In the genomic region with DNA sequence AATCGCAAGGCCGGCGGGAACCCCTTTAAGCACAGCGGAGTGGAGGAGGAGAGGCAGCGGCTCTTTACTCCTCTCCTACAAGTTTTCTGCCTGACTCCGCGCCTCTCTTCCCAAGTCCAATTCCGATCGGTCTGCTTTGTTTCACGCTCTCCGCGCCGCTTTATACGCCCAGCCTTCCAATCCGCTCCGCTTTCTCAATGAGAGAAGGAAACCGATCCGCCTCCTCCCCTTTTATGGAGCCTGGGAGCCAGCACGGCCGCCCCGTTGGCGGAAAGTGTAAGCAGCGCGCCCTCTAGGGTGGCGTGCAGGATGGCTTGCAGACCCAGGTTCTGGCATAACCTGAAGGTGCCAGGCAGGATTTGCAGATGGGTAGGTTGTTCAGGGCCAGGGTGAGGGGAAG, we compare ENCODE assay signal across 8 mouse cellular contexts. TPM values are rescaled to one million over a fixed set of nuclear protein-coding genes. Genes with fewer than 3 reads are reported as not detected.
DNase-seq lines count a peak whose midpoint lies in the region; ATAC-seq and TF ChIP-seq lines count a peak whose summit lies in the region.

Gene Rnd3 (minus strand): TSS at position 137 of the 400 bp plus-strand sequence.

- peak; percentile 91 for TF ChIP-seq CTCF in kidney, adult 2 months (conservative IDR thresholded peaks at IDR 0.05; ENCODE audit: insufficient read depth, insufficient read length, low read depth, low read length)
- peak; percentile 83 for TF ChIP-seq CTCF in small intestine, adult 2 months (IDR thresholded peaks at IDR 0.05; ENCODE audit: extremely low read depth, insufficient read length, insufficient replicate concordance, low read depth, low read length)

- peak; percentile 98 for TF ChIP-seq POLR2A in kidney, adult 2 months (IDR thresholded peaks at IDR 0.05; ENCODE audit: low read depth, low read length)
- TF ChIP-seq POLR2A in small intestine, adult 2 months (IDR thresholded peaks at IDR 0.05; ENCODE audit: low read depth, low read length) = peak; percentile 99

- DNase-seq in adrenal gland, postnatal 25 days = peak; percentile 96
- peak; percentile 96 for DNase-seq in embryonic facial prominence, embryonic 10.5 days (ENCODE audit: low spot score)
- peak; percentile 100 for DNase-seq in heart, adult 11 months
- peak; percentile 98 for DNase-seq in kidney, adult 2 months
- peak; percentile 98 for DNase-seq in limb, embryonic 11.5 days (ENCODE audit: low spot score)

- peak within 1 kb of the TSS; percentile 94 for H3K9ac ChIP-seq in limb, embryonic 11.5 days (ENCODE audit: low read length)
- H3K9ac ChIP-seq in midbrain, embryonic 13.5 days (replicated peaks) = peak within 1 kb of the TSS; percentile 98

- under 1% methylated on average over 25 of the region's 25 CpGs for WGBS in embryonic facial prominence, embryonic 10.5 days
- under 1% methylated on average over 25 of the region's 25 CpGs for WGBS in kidney, adult 2 months
- under 1% methylated on average over 25 of the region's 25 CpGs for WGBS in limb, embryonic 11.5 days
- WGBS in midbrain, embryonic 13.5 days = under 1% methylated on average over 25 of the region's 25 CpGs
- WGBS in small intestine, adult 2 months = under 1% methylated on average over 25 of the region's 25 CpGs

- peak within 1 kb of the TSS; percentile 97 for H3K27ac ChIP-seq in embryonic facial prominence, embryonic 10.5 days (replicated peaks)
- H3K27ac ChIP-seq in kidney, adult 2 months (ENCODE audit: insufficient read depth, low read depth, low read length) = peak within 1 kb of the TSS; percentile 69
- peak within 1 kb of the TSS; percentile 74 for H3K27ac ChIP-seq in limb, embryonic 11.5 days (replicated peaks; ENCODE audit: low read depth, low read length)
- H3K27ac ChIP-seq in midbrain, embryonic 13.5 days = peak within 1 kb of the TSS; percentile 95
- H3K27ac ChIP-seq in small intestine, adult 2 months (ENCODE audit: insufficient read depth, low read depth, low read length) = peak within 1 kb of the TSS; percentile 93

- peak within 1 kb of the TSS; percentile 48 for H3K4me2 ChIP-seq in limb, embryonic 11.5 days (ENCODE audit: low read depth, severe bottlenecking)
- H3K4me2 ChIP-seq in midbrain, embryonic 13.5 days (replicated peaks) = peak within 1 kb of the TSS; percentile 57

- peaks cover 23% of the 10 kb centered on the region for H3K36me3 ChIP-seq in embryonic facial prominence, embryonic 10.5 days (replicated peaks)
- H3K36me3 ChIP-seq in kidney, adult 2 months (ENCODE audit: control insufficient read depth, insufficient read depth, low read length) = no peaks in the 10 kb centered on the region
- H3K36me3 ChIP-seq in limb, embryonic 11.5 days (ENCODE audit: control insufficient read depth, insufficient read depth, low read length) = no peaks in the 10 kb centered on the region
- H3K36me3 ChIP-seq in midbrain, embryonic 13.5 days = no peaks in the 10 kb centered on the region
- no peaks in the 10 kb centered on the region for H3K36me3 ChIP-seq in small intestine, adult 2 months (ENCODE audit: control insufficient read depth, insufficient read depth, low read length)

- 0 out of 2 replicates have a peak, but pooled peaks cover 9% of the 10 kb centered on the region for H3K27me3 ChIP-seq in embryonic facial prominence, embryonic 10.5 days (replicated peaks; ENCODE audit: low read depth, poor library complexity, severe bottlenecking)
- H3K27me3 ChIP-seq in kidney, adult 2 months (replicated peaks; ENCODE audit: control insufficient read depth, insufficient read depth, low read length) = no peaks in the 10 kb centered on the region
- no peaks in the 10 kb centered on the region for H3K27me3 ChIP-seq in limb, embryonic 11.5 days (ENCODE audit: control insufficient read depth, insufficient read depth, low read length)
- H3K27me3 ChIP-seq in midbrain, embryonic 13.5 days = no peaks in the 10 kb centered on the region
- H3K27me3 ChIP-seq in small intestine, adult 2 months (ENCODE audit: control insufficient read depth, insufficient read depth, low read length) = no peaks in the 10 kb centered on the region

- H3K4me3 ChIP-seq in embryonic facial prominence, embryonic 10.5 days = peak within 1 kb of the TSS; percentile 99
- peak within 1 kb of the TSS; percentile 90 for H3K4me3 ChIP-seq in kidney, adult 2 months (ENCODE audit: insufficient read depth, low read depth, low read length)
- peak within 1 kb of the TSS; percentile 87 for H3K4me3 ChIP-seq in limb, embryonic 11.5 days (ENCODE audit: low read depth, low read length)
- peak within 1 kb of the TSS; percentile 86 for H3K4me3 ChIP-seq in midbrain, embryonic 13.5 days (replicated peaks)
- H3K4me3 ChIP-seq in small intestine, adult 2 months (ENCODE audit: low read depth, low read length) = peak within 1 kb of the TSS; percentile 96

- no peaks in the 10 kb centered on the region for H3K9me3 ChIP-seq in embryonic facial prominence, embryonic 10.5 days
- no peaks in the 10 kb centered on the region for H3K9me3 ChIP-seq in limb, embryonic 11.5 days (ENCODE audit: control insufficient read depth, low read length)
- no peaks in the 10 kb centered on the region for H3K9me3 ChIP-seq in midbrain, embryonic 13.5 days

- peaks cover 29% of the 10 kb centered on the region for H3K4me1 ChIP-seq in embryonic facial prominence, embryonic 10.5 days
- peaks cover 7% of the 10 kb centered on the region; the same call in 1 of the 2 replicates for H3K4me1 ChIP-seq in kidney, adult 2 months (ENCODE audit: control insufficient read depth, insufficient read depth, low read length)
- H3K4me1 ChIP-seq in limb, embryonic 11.5 days (ENCODE audit: control insufficient read depth, insufficient read depth, low read length) = no peaks in the 10 kb centered on the region; the same call in 1 of the 2 replicates
- H3K4me1 ChIP-seq in midbrain, embryonic 13.5 days (replicated peaks) = peaks cover 13% of the 10 kb centered on the region
- peaks cover 10% of the 10 kb centered on the region; the same call in 1 of the 2 replicates for H3K4me1 ChIP-seq in small intestine, adult 2 months (ENCODE audit: control insufficient read depth, insufficient read depth, insufficient read length, low read length)

- peak; percentile 79 for ATAC-seq in limb, embryonic 11.5 days (ENCODE audit: insufficient number of reproducible peaks, low FRiP score, low TSS enrichment, low read depth)
- peak; percentile 83 for ATAC-seq in midbrain, embryonic 13.5 days
- no peak for ATAC-seq in inflammation-experienced regulatory T-cells, adult 6 months

RNA-seq across cellular contexts. Expression of gene Rnd3, which starts in this region (rescaled TPM):
- 51.3 and 52.9 TPM in 2 replicates for total RNA-seq in adrenal gland, postnatal 25 days (2021)
- 133 and 142 TPM in 2 replicates for polyA plus RNA-seq in embryonic facial prominence, embryonic 10.5 days (2016; fragmentation: Nextera tagmentation; extraction: Ambion mirVana)
- polyA plus RNA-seq in kidney, adult 2 months (2012; rRNA removed) = 1.8 and 3.5 TPM in 2 replicates
- polyA plus RNA-seq in limb, embryonic 11.5 days (2014; fragmentation: Nextera tagmentation; extraction: Ambion mirVana) = 136 and 156 TPM in 2 replicates
- polyA plus RNA-seq in midbrain, embryonic 13.5 days (2015; fragmentation: Nextera tagmentation; extraction: Ambion mirVana) = 325 and 347 TPM in 2 replicates
- 0.42 and 0.62 TPM in 2 replicates for polyA plus RNA-seq in small intestine, adult 2 months (2012; rRNA removed)
- 1 to 10 TPM in 1 of 3 experiments, under 1 TPM in 1, not detected in 1; 0.15 to 1.4 TPM for polyA plus RNA-seq in inflammation-experienced regulatory T-cells, adult 6 months (2017; shearing (Covaris generic))

Comparison
In these comparisons a context has a peak if more than half of its experiments do, and no peak if none do; other contexts are left out.
1. RNA of gene Rnd3 (polyA plus RNA-seq): 325 to 347 TPM in midbrain, embryonic 13.5 days, 133 to 142 TPM in embryonic facial prominence, embryonic 10.5 days and 136 to 156 TPM in limb, embryonic 11.5 days; 1.8 to 3.5 TPM in kidney, adult 2 months, 0.42 to 0.62 TPM in small intestine, adult 2 months and 0.15 to 1.4 TPM in inflammation-experienced regulatory T-cells, adult 6 months; every median in the first group is over 10 times any median in the second.
2. Peak in every context shown above with its lines, with median percentiles within 50 percentile points of each other: DNase-seq, H3K27ac ChIP-seq and H3K4me3 ChIP-seq.